Mouse (Mus musculus): ENCODE measurements around the gene Eda.

The Eda gene

DNA sequence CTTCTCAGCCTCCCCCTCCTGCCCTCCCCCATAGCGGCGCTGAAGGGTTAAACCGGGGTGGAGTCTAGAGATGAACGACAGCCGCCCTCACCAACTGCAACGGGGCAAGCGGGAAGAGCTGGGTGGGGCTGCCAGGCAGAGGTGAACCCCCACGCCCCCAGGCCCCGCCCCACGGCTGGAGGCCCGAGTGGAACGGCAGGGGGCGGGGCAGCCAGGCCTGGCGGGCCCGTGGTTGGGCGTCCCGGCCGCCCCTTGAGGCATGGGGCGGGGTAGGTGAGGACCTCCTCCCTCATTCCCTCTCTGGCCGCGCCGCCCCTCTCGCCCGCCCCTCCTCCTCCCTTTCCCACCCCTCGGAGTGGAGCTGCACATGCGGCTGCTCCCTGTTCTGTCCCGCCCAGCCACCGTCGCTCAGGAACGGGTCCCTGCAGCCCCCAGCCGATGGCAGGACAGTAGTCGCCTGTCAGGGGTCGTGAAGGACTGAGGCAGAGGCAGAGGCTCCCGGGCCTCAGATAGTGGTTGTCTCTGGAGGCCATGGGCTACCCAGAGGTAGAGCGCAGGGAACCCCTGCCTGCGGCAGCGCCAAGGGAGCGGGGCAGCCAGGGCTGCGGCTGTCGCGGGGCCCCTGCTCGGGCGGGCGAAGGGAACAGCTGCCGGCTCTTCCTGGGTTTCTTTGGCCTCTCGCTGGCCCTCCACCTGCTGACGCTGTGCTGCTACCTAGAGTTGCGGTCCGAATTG is at the start of gene Eda:
Gene Eda, plus strand, starts transcription at position 357 of the 735 bp plus-strand sequence.
- peak; percentile 37 to 71 for DNase-seq (ENCODE audit: low spot score in 2 of 2)

DNA sequence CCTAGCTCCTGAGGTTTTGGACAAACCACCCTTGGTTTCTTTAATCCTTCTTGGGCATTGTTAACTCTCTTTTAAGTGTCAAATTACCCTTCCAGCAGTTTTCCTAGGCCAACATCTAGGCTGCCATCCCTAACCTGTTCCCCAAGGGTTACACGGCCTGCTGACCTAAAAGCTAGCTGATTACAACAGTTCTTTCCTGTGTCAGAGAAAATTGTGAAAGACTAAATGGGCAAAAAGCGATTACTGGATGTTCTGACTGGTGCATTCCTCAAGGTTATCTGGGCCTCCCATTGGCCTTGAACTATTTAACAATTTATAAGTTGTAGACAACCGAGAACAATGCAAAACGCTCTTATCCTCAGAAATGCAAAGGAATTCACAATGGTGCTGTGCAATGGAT is 14.4 kb upstream of the Eda start:
- DNase-seq (ENCODE audit: low spot score in 2 of 2): no peak

DNA sequence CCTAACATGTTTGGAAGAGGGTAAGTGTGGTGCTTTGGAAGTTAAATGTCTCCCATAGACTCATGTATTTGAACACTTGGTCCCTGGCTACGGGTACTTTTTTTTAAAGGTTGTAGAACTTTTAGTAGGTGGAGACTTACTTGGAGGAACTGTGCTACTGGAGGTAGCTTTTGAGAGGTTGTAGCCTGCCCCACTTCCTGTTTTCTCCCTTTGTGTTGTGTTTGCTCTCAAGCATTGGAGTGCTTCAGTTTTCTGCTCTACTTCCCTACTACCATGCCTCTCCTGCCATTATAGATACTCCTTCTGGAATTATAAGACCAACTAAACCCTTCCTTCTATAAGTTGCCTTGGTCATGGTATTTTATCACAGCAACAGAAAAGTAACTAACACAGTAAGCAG is 5.3 kb upstream of the Eda start:
- no peak for DNase-seq (ENCODE audit: low spot score in 2 of 2)

DNA sequence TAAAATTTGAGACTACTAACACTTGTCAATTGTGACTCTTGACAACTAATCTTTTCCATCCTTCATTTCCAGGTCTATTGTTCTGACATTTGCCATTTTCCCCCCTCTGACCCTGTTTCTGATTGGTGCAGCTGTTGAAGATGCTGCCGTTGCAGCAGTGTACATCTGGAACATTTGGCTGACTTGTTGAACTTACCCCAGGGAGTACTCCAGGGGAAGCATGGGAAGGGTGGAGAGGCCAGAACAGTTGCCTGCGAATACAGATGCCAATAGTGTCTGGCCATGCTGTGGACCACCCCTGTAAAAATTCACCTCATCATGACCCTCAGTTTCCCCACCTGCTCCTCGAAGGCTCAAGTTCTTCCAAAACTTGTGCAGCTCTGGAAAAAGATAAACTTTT is 1.0 kb upstream of the Eda start:
- no peak for DNase-seq (ENCODE audit: low spot score in 2 of 2)

DNA sequence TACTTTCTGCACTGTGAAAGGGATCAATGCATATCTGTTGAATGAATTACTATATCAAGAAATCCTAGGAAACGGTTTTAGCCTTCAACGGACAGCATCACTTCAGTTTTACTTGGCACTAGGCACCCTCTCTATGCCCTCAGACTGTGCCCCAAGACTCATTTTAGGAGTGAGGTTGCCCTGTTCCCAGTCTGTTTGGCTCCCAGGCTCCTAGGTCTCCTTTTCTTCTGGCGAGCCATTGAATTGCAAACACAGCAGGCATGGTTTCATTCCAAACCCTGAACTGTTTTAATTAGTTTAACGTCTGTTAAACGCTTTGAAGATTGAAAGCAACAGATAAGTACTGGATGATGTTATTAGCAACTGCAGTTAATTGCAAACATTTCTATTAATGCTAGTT is 603 bp upstream of the Eda start:
- DNase-seq (ENCODE audit: low spot score in 2 of 2): no peak

DNA sequence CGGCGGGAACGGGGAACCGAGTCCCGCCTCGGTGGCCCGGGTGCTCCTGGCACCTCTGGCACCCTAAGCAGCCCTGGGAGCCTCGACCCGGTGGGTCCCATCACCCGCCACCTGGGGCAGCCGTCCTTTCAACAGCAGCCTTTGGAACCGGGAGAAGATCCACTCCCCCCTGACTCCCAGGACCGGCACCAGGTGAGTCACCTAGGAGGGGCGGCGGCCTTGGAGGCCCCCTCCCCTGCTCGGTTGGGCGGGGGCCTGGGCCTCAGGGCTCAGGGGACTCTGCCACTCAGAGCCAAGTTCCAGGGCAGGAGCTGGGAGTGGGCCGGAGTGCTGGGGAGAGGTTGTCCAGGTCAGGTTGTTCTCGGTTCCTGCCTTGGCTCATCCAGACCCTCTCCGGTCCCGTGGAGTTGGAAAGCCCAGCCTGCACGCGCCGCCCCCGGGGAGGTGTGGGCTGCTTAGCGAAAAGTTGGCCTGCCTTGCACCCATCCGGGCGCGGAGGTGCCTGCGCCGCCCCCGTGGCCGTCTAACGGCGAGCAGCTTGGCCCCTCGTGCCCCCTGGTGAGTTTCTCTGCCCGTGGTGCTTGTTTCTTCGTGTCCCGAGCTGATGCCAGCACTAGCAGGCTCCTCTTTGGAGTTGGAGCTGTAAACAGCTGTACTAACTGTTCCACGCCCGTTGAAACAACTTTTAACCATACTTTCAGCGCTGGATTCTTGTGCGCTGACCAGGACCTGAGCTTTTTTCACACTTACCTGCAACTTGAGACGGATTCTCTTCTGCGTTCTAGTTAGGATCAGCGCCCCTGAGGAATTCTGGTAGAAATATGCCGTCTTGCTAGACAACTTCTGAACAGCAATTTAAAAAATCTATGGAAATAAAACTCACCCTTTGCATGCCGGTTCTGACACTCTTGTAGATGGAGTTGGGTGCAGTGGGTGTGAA is 849 bp downstream of the Eda start:
- DNase-seq (ENCODE audit: low spot score in 2 of 2): no peak

DNA sequence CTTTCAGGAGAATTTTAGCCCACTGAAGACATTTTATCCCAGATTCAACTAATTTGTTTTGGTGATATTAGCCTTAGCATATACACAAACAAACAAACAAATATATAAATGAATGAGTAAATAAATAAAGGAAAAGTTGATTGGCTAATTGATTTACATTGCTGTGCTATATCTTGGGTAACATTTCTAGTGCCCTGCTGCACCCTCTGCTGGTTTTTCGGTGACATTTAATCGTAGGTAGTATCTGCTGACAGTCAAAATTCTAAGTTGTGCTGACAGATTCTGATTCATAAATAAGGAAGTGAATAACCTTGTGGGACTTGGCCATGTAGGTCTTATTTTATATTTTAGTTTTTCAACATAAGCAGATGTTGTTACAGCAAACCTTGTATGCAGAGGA is 2.9 kb downstream of the Eda start:
- no peak for DNase-seq (ENCODE audit: low spot score in 2 of 2)

DNA sequence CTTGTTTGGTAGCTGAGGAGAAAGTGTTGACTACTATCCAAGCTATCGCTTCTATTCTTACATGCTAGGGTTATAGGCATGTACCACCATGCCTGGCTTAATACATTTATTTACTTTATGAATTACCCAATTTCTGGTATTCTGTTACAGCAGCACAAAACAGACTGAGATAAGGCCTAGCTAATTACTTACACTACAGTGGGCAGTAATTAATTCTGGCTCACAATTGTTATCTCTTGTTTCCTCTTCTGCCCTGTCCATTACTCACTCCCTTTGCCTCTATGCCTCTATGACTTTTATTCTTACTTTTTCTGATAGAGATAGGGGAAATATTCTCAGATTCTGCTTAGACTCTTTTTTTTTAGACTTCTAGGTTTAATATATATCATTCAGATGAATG is 18.0 kb downstream of the Eda start:
- no peak for DNase-seq (ENCODE audit: low spot score in 2 of 2)

DNA sequence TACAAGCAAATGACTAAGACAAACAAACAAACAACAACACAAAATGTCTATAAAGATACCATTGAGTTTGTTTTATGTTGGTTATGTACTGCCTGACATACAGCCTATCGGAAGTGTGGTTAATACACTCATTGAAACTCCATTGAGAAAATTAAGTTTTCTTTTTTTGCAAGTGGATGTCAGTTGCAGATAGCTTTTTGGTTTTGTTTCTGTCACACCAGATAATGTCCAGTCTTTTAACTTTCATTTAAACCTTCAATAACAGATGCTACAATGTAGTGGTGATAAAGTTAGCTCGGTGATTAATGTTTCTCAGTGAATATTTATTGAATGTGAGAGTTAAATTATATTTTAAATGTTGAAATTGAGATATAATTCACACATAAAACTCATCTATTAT is 23.9 kb downstream of the Eda start:
- DNase-seq (ENCODE audit: low spot score in 2 of 2): no peak

DNA sequence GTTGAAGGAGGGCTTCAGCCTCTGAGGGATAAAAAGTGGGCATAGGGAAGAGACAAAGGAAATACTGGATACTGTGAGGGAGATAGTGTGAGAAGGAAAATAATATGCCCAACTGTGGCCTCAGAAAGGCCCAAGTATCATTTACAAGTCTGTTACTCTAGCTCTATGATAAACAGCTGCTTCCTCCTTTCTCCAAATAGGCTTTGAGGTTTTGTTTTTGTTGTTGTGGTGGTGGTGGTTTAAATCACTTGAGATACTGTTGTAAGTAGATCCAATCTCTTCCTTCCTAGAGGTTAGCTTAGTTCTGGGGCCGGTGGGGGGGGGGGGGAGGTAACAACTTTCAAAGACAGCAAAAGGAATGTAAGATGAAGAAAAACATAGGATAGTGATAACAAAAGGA is 143.0 kb downstream of the Eda start:
- no peak for DNase-seq (ENCODE audit: low spot score in 2 of 2)

DNA sequence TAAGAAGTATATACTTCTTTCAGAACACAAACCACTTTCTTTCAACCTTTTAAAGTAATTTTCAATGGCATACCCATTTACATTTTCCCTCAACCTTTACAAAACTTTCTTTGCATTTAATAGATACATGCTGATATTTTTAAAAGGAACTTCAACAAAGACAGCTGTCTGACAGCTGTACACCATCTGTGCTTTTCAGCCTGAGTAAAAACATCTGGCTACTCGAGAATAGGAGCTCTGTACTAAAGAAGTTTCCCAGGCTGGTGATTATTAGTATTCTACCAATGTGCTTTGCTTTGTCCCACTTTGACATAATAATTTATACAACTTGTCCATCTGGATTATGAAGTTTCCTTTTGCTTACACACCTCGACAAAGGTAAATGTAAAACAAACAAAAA is 219.9 kb downstream of the Eda start:
- no peak for DNase-seq (ENCODE audit: low spot score in 2 of 2)

DNA sequence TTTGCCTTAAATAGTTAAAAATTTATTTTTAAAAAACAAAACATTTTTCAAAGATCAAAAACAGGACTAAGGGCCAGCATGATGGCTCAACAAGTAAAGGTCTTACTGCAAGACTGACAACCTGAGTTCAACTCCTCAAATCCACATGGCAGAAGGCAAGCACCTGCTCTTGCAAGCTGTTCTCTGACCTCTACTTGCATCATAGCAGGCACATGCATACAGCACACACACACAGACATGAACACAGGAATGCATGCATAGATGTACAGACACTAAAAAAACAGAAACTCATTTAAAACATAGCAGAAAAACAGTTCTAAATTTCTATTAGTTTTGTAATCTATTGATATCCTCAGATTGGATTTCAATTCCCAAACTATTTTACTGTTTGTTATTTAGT is 338.2 kb downstream of the Eda start:
- DNase-seq (ENCODE audit: low spot score in 2 of 2): no peak

DNA sequence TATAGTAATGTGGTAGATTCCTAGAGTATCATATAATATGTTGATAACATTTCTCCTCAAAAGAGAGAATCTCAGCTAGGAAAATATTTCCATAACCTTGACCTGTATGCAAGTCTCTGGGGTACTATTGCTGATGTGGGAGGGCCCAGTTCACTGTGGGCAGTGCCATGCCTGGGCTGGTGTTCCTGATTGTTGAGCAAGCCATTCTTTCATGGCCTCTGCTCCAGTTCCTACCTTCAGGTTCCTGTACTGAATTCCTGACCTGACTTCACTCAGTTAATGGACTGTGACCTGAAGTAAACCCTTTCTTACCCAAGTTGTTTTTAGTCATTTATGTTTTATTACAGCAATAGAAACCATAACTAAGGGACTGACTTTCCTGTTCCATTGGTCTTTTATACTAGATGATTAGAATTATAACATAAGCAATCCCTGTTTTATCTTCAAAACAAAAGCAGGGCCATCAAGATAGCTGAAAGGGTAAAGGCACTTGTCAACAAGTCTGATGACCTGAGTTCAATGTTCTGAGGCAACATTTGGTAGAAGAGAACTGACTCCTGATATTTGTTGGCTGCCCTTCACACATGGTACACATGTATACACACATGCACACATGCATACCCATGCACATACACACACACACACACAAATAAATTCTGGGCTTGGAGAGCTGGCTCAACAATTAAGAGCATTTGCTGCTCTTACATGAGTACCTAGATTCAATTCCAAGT is 338.9 kb downstream of the Eda start:
- DNase-seq (ENCODE audit: low spot score in 2 of 2): no peak

DNA sequence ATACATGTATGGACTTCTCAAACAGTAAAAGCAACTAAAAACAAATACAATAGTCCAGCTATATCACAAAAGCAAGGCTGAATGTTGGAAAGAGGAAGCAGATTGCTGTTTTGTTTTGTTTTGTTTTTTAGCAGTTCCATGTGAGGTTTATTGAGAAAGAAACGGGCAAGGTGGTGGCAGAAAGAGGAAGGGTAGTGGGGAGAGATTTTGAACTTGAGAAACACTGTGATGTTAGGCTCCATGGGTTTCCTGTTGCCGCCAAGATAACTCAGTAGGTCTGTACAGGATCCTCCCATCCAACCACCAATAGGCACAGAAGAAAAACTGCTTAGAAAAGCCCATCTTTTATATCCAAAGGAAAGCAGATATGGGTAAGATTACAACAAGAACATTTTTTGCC is 365.3 kb downstream of the Eda start:
- no peak for DNase-seq (ENCODE audit: low spot score in 2 of 2)

DNA sequence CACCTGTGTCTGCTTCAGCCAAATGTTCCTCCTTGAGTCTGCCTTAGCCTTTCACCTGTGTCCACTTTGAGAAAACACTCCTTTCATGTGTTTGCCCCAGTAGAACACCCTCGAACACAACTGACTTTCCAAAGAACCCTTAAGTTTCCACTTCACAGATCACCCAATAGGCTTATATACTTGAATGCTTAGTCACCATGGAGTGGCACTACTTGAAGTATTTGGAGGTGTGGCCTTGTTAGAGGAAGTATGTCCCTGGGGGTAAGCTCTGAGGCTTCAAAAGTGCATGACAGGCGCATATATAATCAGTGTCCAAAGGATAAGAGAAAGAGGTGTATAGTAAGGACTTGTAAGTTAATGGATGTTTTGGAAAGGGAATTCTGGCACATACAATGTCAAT is 369.0 kb downstream of the Eda start:
- no peak for DNase-seq (ENCODE audit: low spot score in 2 of 2)

DNA sequence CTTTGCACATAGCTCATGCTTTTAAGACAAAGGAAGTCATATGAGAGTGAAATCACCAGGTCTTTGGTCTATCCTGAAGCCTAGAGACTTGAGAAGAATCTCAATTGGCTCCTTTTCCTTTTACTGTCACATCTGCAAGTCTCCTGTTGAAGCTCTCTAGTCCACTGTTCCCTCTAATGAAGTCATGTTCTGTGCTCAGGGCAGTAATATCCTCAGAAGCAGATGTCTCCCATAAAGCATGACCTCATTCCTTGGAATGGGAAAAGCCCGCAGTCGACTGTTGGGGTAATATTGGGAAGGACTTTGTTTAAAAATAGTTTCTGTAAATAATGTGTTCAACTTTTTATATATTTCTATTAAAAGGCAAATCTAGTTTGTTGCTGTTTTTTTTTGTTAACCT is 381.6 kb downstream of the Eda start:
- no peak for DNase-seq (ENCODE audit: low spot score in 2 of 2)

DNA sequence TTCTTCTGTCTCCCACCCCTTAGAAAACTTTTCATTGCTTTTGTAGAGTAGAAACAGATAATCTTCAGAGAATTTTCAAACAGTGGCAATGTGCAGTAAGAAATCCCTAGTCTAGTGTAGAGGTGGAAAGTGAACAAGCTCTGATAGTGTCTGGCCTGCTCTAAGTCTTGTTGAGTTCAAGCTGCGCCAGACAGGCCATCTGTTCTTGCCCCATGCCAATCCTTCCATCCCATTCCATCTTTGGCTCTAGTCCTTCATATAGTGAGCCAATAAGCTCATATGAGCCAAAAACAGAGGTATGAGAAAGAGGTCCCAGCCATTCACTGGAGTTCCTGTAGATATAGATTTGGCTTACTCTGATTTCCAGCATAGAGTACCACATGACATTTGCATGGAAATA is 414.5 kb downstream of the Eda start:
- DNase-seq (ENCODE audit: low spot score in 2 of 2): no peak

DNA sequence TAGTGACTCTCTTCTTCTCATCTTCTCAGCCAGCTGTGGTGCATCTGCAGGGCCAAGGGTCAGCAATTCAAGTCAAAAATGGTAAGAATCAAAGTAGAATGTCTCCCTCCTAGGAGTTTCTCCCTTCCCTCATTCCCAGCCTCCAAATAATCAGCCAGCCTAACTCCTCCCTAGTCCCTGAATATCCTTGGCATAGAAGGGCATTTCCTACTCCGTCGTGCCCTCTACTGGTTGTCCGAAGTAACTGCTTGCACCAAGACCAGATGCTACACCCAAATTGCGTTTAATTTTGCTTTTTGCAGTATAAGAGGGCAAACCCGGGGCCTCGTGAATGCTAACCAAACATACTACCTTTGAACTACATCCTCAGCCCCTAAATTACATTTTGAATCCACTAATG is 416.9 kb downstream of the Eda start:
- peak in 1 of 2 experiments; percentile 5 for DNase-seq (ENCODE audit: low spot score in 2 of 2)

DNA sequence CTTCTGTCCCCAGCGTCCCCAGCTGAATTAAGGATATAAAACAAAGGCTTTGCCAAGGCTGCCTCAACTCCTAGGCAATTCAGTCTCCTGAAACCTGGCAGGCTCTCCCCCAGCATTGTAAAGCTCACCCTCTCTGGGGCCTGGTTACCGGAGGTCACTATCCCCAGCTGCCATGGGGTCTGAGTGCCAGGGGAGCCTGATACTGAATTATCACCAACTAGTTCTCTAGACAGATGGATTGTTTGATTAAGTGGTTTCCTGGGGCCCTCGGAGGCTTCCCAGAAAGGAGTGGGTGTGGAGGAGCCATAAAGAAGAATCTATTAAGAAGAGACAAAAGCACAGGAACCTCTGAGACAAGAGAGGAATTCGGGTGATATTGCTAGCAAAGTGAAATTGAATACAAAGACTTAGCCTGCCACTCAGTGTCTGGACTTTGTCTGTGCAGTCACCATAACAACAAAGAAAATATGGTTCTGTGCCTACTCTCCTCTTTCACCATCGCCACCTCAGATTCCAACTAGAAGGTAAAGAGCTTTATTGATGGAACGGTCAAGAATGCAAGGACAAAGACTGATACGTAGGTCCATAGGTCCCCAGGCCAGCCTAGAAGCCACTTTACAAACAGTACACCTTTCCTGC is 418.9 kb downstream of the Eda start:
- no peak for DNase-seq (ENCODE audit: low spot score in 2 of 2)

DNA sequence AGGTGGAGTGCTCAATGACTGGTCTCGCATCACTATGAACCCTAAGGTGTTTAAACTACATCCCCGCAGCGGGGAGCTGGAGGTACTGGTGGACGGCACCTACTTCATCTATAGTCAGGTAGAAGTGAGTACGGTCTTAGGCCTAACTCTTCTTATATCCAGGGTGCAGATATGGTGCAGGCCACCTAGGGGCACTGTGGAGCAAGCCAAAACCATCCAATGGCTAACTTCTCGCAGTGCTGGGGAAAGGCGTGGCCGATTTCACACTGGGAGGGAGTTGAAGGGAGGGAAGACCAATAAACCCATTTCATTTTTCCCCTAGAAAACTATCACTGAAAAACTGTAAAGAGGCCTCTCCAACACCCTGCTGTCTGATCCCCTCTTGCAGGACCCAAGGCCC is 419.6 kb downstream of the Eda start:
- DNase-seq (ENCODE audit: low spot score in 2 of 2): peak in 1 of 2 experiments; percentile 3

DNA sequence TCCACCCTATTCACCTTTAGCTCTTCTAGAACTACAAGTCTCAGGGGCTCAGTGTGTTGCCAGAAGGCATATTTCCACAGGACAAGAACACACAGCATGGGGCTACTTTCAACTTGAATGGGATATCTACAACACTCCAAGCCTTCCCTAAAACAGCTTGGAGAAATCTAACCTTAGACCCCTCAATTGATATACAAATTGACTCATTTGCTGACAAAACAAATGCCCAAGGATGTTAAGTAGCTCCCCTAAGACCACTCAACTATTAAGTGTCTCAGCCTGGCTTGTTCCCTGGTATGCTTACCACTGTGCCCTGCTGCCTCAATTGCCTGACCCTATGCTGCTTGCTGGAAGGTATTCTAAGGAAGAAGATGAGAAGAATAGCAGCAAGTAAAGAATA is 425.5 kb downstream of the Eda start:
- no peak for DNase-seq (ENCODE audit: low spot score in 2 of 2)

DNA sequence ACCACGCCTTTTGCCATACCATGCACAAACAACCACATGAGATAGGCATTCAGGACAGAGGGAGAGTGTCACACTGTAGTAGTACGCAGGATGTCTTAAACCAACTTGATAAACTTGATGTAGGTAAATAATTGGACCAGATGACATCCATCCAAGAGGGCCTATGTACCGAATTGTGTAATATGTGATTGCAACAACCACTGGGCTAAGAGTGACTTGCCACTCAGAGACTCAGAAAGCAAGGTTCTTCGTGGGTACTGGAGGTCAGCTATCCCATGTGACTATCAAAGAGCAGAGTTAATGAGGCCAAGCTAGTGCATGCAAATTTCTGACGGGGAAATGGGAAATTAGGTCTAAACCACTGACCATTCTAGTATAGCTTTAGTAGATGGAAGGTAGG is 426.3 kb downstream of the Eda start:
- no peak for DNase-seq (ENCODE audit: low spot score in 2 of 2)

Measured in left cerebral cortex, adult 9 months (tissue).